Mouse (Mus musculus) monocyte, adult 5-6 weeks (primary cell): ENCODE measurements around the gene Thpo. TPM values are rescaled to one million over a fixed set of nuclear protein-coding genes. Genes with fewer than 3 reads are reported as not detected.

ENCODE experiments used
- ATAC-seq: fragments of 153-309, 156-312 bp; replicated peaks from 2 replicates; pipeline ENCODE4 v1.8.0; 2017; ENCODE audit warnings: mild to moderate bottlenecking; ENCODE audit not compliant: low TSS enrichment, insufficient number of reproducible peaks, severe bottlenecking, poor library complexity, low FRiP score
- total RNA-seq: library from RNA; stranded (forward); fragments of 200-1000, 200-491, 200-594 nt; gene quantifications from 3 replicates; pipeline ENCODE4 v1.2.3, GENCODE M21; 2017

Thpo gene
- total RNA-seq, 1 experiment from 2014 or later: not detected

GRCm38 (mm10) chr16:20708939-20709734 lies 25.2 kb downstream of the Thpo start:
- ATAC-seq: no peak

- no peak for ATAC-seq
Measured at GRCm38 (mm10) chr16:20708220-20708938, 25.9 kb downstream of the Thpo start.

GRCm38 (mm10) chr16:20706407-20707055 lies 27.8 kb downstream of the Thpo start:
- ATAC-seq: no peak

- no peak for ATAC-seq
Measured at GRCm38 (mm10) chr16:20705786-20706185, 28.5 kb downstream of the Thpo start.

GRCm38 (mm10) chr16:20703699-20704400 lies 30.5 kb downstream of the Thpo start:
- no peak for ATAC-seq

GRCm38 (mm10) chr16:20703071-20703470 lies 31.2 kb downstream of the Thpo start:
- ATAC-seq: no peak

GRCm38 (mm10) chr16:20702522-20702893 lies 31.8 kb downstream of the Thpo start:
- ATAC-seq: 0 out of 2 replicates have a peak, but pooled peaks have one; percentile 29

- no peak for ATAC-seq
Measured at GRCm38 (mm10) chr16:20701729-20702521, 32.4 kb downstream of the Thpo start.

GRCm38 (mm10) chr16:20701316-20701715 lies 33.0 kb downstream of the Thpo start:
- ATAC-seq: no peak

GRCm38 (mm10) chr16:20700036-20700435 lies 34.3 kb downstream of the Thpo start:
- no peak for ATAC-seq

GRCm38 (mm10) chr16:20699266-20699665 lies 35.0 kb downstream of the Thpo start:
- ATAC-seq: no peak

GRCm38 (mm10) chr16:20695622-20696323 lies 38.5 kb downstream of the Thpo start:
- no peak for ATAC-seq

- 0 out of 2 replicates have a peak, but pooled peaks have one; percentile 28 for ATAC-seq
Measured at GRCm38 (mm10) chr16:20694781-20695180, 39.5 kb downstream of the Thpo start.

- peak; percentile 74 for ATAC-seq
Measured at GRCm38 (mm10) chr16:20693111-20693701, 41.1 kb downstream of the Thpo start, which contains the start of gene Fam131a. TSS of gene Fam131a (plus strand) at chr16:20693241.

- no peak for ATAC-seq
Measured at GRCm38 (mm10) chr16:20692241-20692965, 41.9 kb downstream of the Thpo start.

GRCm38 (mm10) chr16:20691617-20692016 lies 42.7 kb downstream of the Thpo start:
- no peak for ATAC-seq

GRCm38 (mm10) chr16:20690774-20691173 lies 43.5 kb downstream of the Thpo start:
- no peak for ATAC-seq
